Mouse (Mus musculus) neural tube, embryonic 15.5 days (tissue): ENCODE measurements around the gene Tmem102. TPM values are rescaled to one million over a fixed set of nuclear protein-coding genes. Genes with fewer than 3 reads are reported as not detected.

Experiments
- ATAC-seq: fragments of 200-750 bp; cut with Nextera tagmentation; 2 replicates; pipeline ENCODE4 v1.8.0; 2017; ENCODE audit warnings: mild to moderate bottlenecking, moderate TSS enrichment, moderate library complexity; ENCODE audit not compliant: low FRiP score
- H3K27ac ChIP-seq: fragments of 300-500 bp; sonication (generic); replicated peaks from 2 replicates; pipeline ENCODE4 v1.5.1; 2015; ENCODE audit warnings: mild to moderate bottlenecking, inconsistent platforms
- H3K27me3 ChIP-seq: fragments of 300-500 bp; sonication (generic); replicated peaks from 2 replicates; pipeline ENCODE4 v1.6.1; 2015; ENCODE audit warnings: inconsistent platforms
- H3K36me3 ChIP-seq: fragments of 300-500 bp; sonication (generic); 2 replicates; pipeline ENCODE4 v1.6.1; 2015; ENCODE audit warnings: inconsistent platforms
- H3K4me1 ChIP-seq: fragments of 300-500 bp; sonication (generic); 2 replicates; pipeline ENCODE4 v1.6.1; 2015; ENCODE audit warnings: inconsistent platforms
- H3K4me2 ChIP-seq: fragments of 300-500 bp; sonication (generic); 2 replicates; pipeline ENCODE4 v1.6.1; 2015; ENCODE audit warnings: inconsistent platforms, mild to moderate bottlenecking, moderate library complexity
- H3K4me3 ChIP-seq: fragments of 300-500 bp; sonication (generic); replicated peaks from 2 replicates; pipeline ENCODE4 v1.5.1; 2015; ENCODE audit warnings: mild to moderate bottlenecking, inconsistent platforms
- H3K9ac ChIP-seq: fragments of 300-500 bp; sonication (generic); replicated peaks from 2 replicates; pipeline ENCODE4 v1.6.1; 2015; ENCODE audit warnings: mild to moderate bottlenecking, inconsistent platforms
- H3K9me3 ChIP-seq: fragments of 300-500 bp; sonication (generic); replicated peaks from 2 replicates; pipeline ENCODE4 v1.6.1; 2016; ENCODE audit warnings: inconsistent platforms
- WGBS: fragments of 180-500 bp; shearing (Covaris S2); methylation state at CpG from one replicate; pipeline ENCODE4 v1.1.7; 2015; ENCODE audit warnings: mixed read lengths; 5-methylcytosine and 5-hydroxymethylcytosine counted together
- polyA plus RNA-seq: library from polyadenylated mRNA; unstranded; fragments of >200 nt; fragmentation: Nextera tagmentation; extraction: Ambion mirVana; gene quantifications from 2 replicates; pipeline ENCODE4 v1.2.1, GENCODE M21; 2015

Gene Tmem102
- polyA plus RNA-seq, 1 experiment from 2014 or later = 1.1 TPM

GRCm38 (mm10) chr11:69765221-69766125 is 40.0 kb downstream of the Tmem102 start, which contains the start of gene Zbtb4:
Zbtb4 (plus strand) TSS chr11:69765912.
- 17% methylated on average over 35 of the region's 55 CpGs for WGBS

GRCm38 (mm10) chr11:69763551-69763950 is 41.9 kb downstream of the Tmem102 start:
- no peak overlapping the region for H3K9ac ChIP-seq
- ATAC-seq = no peak
- peaks cover 47% of the 10 kb centered on the region for H3K4me1 ChIP-seq
- WGBS = 73% methylated on average over 7 of the region's 7 CpGs
- H3K4me2 ChIP-seq = no peak overlapping the region
- H3K36me3 ChIP-seq = no peaks in the 10 kb centered on the region
- no peak overlapping the region for H3K27ac ChIP-seq
- H3K9me3 ChIP-seq = no peaks in the 10 kb centered on the region
- no peak overlapping the region for H3K4me3 ChIP-seq
- H3K27me3 ChIP-seq = no peaks in the 10 kb centered on the region

More at GRCm38 (mm10) chr11:69765221-69766125, 40.0 kb downstream of the Tmem102 start, which contains the start of gene Zbtb4:
- peak; percentile 58 for ATAC-seq
- H3K36me3 ChIP-seq = no peaks in the 10 kb centered on the region
- H3K9me3 ChIP-seq = no peaks in the 10 kb centered on the region
- H3K27ac ChIP-seq = peak within 1 kb of the TSS; percentile 89
- peak within 1 kb of the TSS; percentile 74 for H3K4me2 ChIP-seq
- H3K27me3 ChIP-seq = no peaks in the 10 kb centered on the region
- H3K9ac ChIP-seq = peak within 1 kb of the TSS; percentile 92
- peaks cover 37% of the 10 kb centered on the region for H3K4me1 ChIP-seq
- H3K4me3 ChIP-seq = peak within 1 kb of the TSS; percentile 71

GRCm38 (mm10) chr11:69761868-69762267 is 43.6 kb downstream of the Tmem102 start, which contains the start of gene Slc35g3:
Slc35g3 (minus strand) TSS chr11:69761968.
- ATAC-seq = no peak
- Histone ChIP-seq H3K4me3 (no peak within 1 kb of the TSS), H3K9ac (0 out of 2 replicates have a peak within 1 kb of the TSS, but pooled peaks have one; percentile 7)

GRCm38 (mm10) chr11:69760901-69761200 is 44.6 kb downstream of the Tmem102 start:
- Histone ChIP-seq H3K4me3 (no peak overlapping the region), H3K4me1 (peaks cover 42% of the 10 kb centered on the region), H3K36me3 (no peaks in the 10 kb centered on the region), H3K27me3 (no peaks in the 10 kb centered on the region), H3K4me2 (no peak overlapping the region), H3K9ac (0 out of 2 replicates have a peak overlapping the region, but pooled peaks have one; percentile 7), H3K9me3 (no peaks in the 10 kb centered on the region), H3K27ac (peak overlapping the region; percentile 99)
- 91% methylated on average over 7 of the region's 7 CpGs for WGBS
- no peak for ATAC-seq

More at GRCm38 (mm10) chr11:69761868-69762267, 43.6 kb downstream of the Tmem102 start, which contains the start of gene Slc35g3:
- WGBS = 65% methylated on average over 1 of the region's 1 CpGs
- Histone ChIP-seq H3K27me3 (no peaks in the 10 kb centered on the region), H3K36me3 (no peaks in the 10 kb centered on the region), H3K4me1 (peaks cover 41% of the 10 kb centered on the region), H3K9me3 (no peaks in the 10 kb centered on the region), H3K27ac (peak within 1 kb of the TSS; percentile 99), H3K4me2 (no peak within 1 kb of the TSS)

- Histone ChIP-seq H3K4me3 (peak overlapping the region; percentile 57; the same call in 1 of the 2 replicates), H3K27me3 (no peaks in the 10 kb centered on the region), H3K27ac (peak overlapping the region; percentile 99), H3K9me3 (no peaks in the 10 kb centered on the region), H3K4me1 (peaks cover 45% of the 10 kb centered on the region), H3K36me3 (no peaks in the 10 kb centered on the region), H3K9ac (peak overlapping the region; percentile 59), H3K4me2 (peak overlapping the region; percentile 84)
- no peak for ATAC-seq
- 74% methylated on average over 14 of the region's 14 CpGs for WGBS
These were observed 45.1 kb downstream of the Tmem102 start for GRCm38 (mm10) chr11:69760160-69760900.

GRCm38 (mm10) chr11:69758971-69759721 is 46.3 kb downstream of the Tmem102 start:
- no peaks in the 10 kb centered on the region for H3K9me3 ChIP-seq
- peak overlapping the region; percentile 84 for H3K4me2 ChIP-seq
- peak overlapping the region; percentile 59 for H3K9ac ChIP-seq
- peak overlapping the region; percentile 57 for H3K4me3 ChIP-seq
- WGBS = under 1% methylated on average over 37 of the region's 37 CpGs
- peaks cover 49% of the 10 kb centered on the region for H3K4me1 ChIP-seq
- no peaks in the 10 kb centered on the region for H3K27me3 ChIP-seq
- peak; percentile 89 for ATAC-seq
- no peaks in the 10 kb centered on the region for H3K36me3 ChIP-seq
- H3K27ac ChIP-seq = peak overlapping the region; percentile 99

GRCm38 (mm10) chr11:69758478-69758970 is 46.9 kb downstream of the Tmem102 start, which contains the start of gene Polr2a:
Polr2a (minus strand) TSS chr11:69758637.
- Histone ChIP-seq H3K9ac (peak within 1 kb of the TSS; percentile 87), H3K27me3 (no peaks in the 10 kb centered on the region), H3K4me2 (peak within 1 kb of the TSS; percentile 84), H3K27ac (peak within 1 kb of the TSS; percentile 99), H3K36me3 (no peaks in the 10 kb centered on the region), H3K4me1 (peaks cover 53% of the 10 kb centered on the region), H3K4me3 (peak within 1 kb of the TSS; percentile 57), H3K9me3 (no peaks in the 10 kb centered on the region)
- peak; percentile 98 for ATAC-seq
- under 1% methylated on average over 36 of the region's 36 CpGs for WGBS

- WGBS = 0% methylated on average over 26 of the region's 26 CpGs
- ATAC-seq = peak; percentile 88
- peak overlapping the region; percentile 99 for H3K27ac ChIP-seq
- H3K4me2 ChIP-seq = peak overlapping the region; percentile 84
- no peaks in the 10 kb centered on the region for H3K27me3 ChIP-seq
- H3K4me3 ChIP-seq = peak overlapping the region; percentile 57
- no peaks in the 10 kb centered on the region for H3K9me3 ChIP-seq
- peaks cover 56% of the 10 kb centered on the region for H3K4me1 ChIP-seq
- H3K9ac ChIP-seq = peak overlapping the region; percentile 87
- H3K36me3 ChIP-seq = no peaks in the 10 kb centered on the region
These were observed 47.4 kb downstream of the Tmem102 start for GRCm38 (mm10) chr11:69758090-69758456.

GRCm38 (mm10) chr11:69757303-69758089 is 47.9 kb downstream of the Tmem102 start:
- peaks cover 60% of the 10 kb centered on the region for H3K4me1 ChIP-seq
- peak overlapping the region; percentile 87 for H3K9ac ChIP-seq
- no peaks in the 10 kb centered on the region for H3K9me3 ChIP-seq
- H3K27ac ChIP-seq = peak overlapping the region; percentile 99
- H3K27me3 ChIP-seq = no peaks in the 10 kb centered on the region
- H3K4me2 ChIP-seq = peak overlapping the region; percentile 84
- no peaks in the 10 kb centered on the region for H3K36me3 ChIP-seq
- peak overlapping the region; percentile 57 for H3K4me3 ChIP-seq
- WGBS = 45% methylated on average over 9 of the region's 9 CpGs
- ATAC-seq = no peak

GRCm38 (mm10) chr11:69754701-69755100 is 50.7 kb downstream of the Tmem102 start:
- H3K4me1 ChIP-seq = peaks cover 55% of the 10 kb centered on the region
- peak overlapping the region; percentile 84 for H3K4me2 ChIP-seq
- H3K9ac ChIP-seq = no peak overlapping the region
- H3K9me3 ChIP-seq = no peaks in the 10 kb centered on the region
- WGBS = 55% methylated on average over 3 of the region's 3 CpGs
- H3K27ac ChIP-seq = no peak overlapping the region
- no peaks in the 10 kb centered on the region for H3K36me3 ChIP-seq
- no peaks in the 10 kb centered on the region for H3K27me3 ChIP-seq
- no peak overlapping the region for H3K4me3 ChIP-seq
- no peak for ATAC-seq
